ENCODE assay signal across 8 mouse cellular contexts in the genomic region with DNA sequence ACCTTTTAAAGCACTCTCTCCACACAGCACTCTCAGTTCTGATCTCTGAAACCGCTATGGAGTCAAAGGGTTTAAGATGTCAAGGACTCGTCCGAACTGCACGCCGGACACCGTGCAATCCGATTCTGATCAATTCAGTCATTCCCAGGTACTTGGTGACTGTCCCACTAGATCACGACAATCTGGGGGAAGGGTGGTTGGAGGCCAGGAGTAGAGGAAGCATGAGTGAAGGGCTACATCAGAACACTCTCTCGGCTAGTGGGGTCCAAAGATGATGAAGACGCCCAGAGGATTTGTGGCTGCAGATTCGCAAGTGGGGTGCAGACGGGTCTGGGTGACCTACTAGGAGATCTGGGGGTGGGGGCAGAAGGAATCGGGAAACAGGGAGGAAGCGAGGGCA. TPM values are rescaled to one million over a fixed set of nuclear protein-coding genes. Genes with fewer than 3 reads are reported as not detected.
DNase-seq lines count a peak whose midpoint lies in the region; ATAC-seq lines count a peak whose summit lies in the region.

No protein-coding gene starts in this region.

- H3K4me1 ChIP-seq in lung, embryonic 15.5 days: peaks cover 10% of the 10 kb centered on the region; the same call in 1 of the 2 replicates
- no peaks in the 10 kb centered on the region for H3K4me1 ChIP-seq in embryonic facial prominence, embryonic 11.5 days (ENCODE audit: control insufficient read depth, insufficient read depth, low read length)
- no peaks in the 10 kb centered on the region for H3K4me1 ChIP-seq in hindbrain, embryonic 11.5 days (replicated peaks; ENCODE audit: control insufficient read depth, insufficient read depth, low read length)
- H3K4me1 ChIP-seq in midbrain, embryonic 11.5 days (ENCODE audit: control insufficient read depth, insufficient read depth, low read length): no peaks in the 10 kb centered on the region; the same call in 1 of the 2 replicates

- H3K9ac ChIP-seq in lung, embryonic 15.5 days: peak overlapping the region; percentile 48
- peak overlapping the region; percentile 80 for H3K9ac ChIP-seq in embryonic facial prominence, embryonic 11.5 days (replicated peaks; ENCODE audit: low read length)
- peak overlapping the region; percentile 65 for H3K9ac ChIP-seq in hindbrain, embryonic 11.5 days (ENCODE audit: low read depth, low read length)
- no peak overlapping the region for H3K9ac ChIP-seq in midbrain, embryonic 11.5 days (ENCODE audit: low read length)

- H3K4me3 ChIP-seq in lung, embryonic 15.5 days: peak overlapping the region; percentile 58
- H3K4me3 ChIP-seq in embryonic facial prominence, embryonic 11.5 days (ENCODE audit: low read depth, low read length): peak overlapping the region; percentile 78
- H3K4me3 ChIP-seq in hindbrain, embryonic 11.5 days (ENCODE audit: low read depth, low read length): peak overlapping the region; percentile 68
- peak overlapping the region; percentile 50 for H3K4me3 ChIP-seq in midbrain, embryonic 11.5 days (ENCODE audit: low read depth, low read length)

- WGBS in lung, embryonic 15.5 days: 8% methylated on average over 14 of the region's 14 CpGs
- WGBS in embryonic facial prominence, embryonic 11.5 days: 6% methylated on average over 14 of the region's 14 CpGs
- 13% methylated on average over 14 of the region's 14 CpGs for WGBS in hindbrain, embryonic 11.5 days
- WGBS in midbrain, embryonic 11.5 days: 9% methylated on average over 14 of the region's 14 CpGs

- no peak for ATAC-seq in lung, embryonic 15.5 days (ENCODE audit: borderline replicate concordance, extremely low read depth, low FRiP score, low TSS enrichment)
- ATAC-seq in embryonic facial prominence, embryonic 11.5 days (replicated peaks; ENCODE audit: insufficient number of reproducible peaks, low FRiP score, low TSS enrichment, low read depth): no peak
- no peak for ATAC-seq in hindbrain, embryonic 11.5 days (ENCODE audit: low FRiP score)
- no peak for ATAC-seq in midbrain, embryonic 11.5 days (ENCODE audit: low FRiP score)

- H3K27me3 ChIP-seq in lung, embryonic 15.5 days: peaks cover 11% of the 10 kb centered on the region
- no peaks in the 10 kb centered on the region for H3K27me3 ChIP-seq in embryonic facial prominence, embryonic 11.5 days (ENCODE audit: control insufficient read depth, insufficient read depth, low read length)
- no peaks in the 10 kb centered on the region for H3K27me3 ChIP-seq in hindbrain, embryonic 11.5 days (ENCODE audit: control insufficient read depth, insufficient read depth, low read length)
- H3K27me3 ChIP-seq in midbrain, embryonic 11.5 days (ENCODE audit: control insufficient read depth, insufficient read depth, low read length): peaks cover 12% of the 10 kb centered on the region

- H3K9me3 ChIP-seq in lung, embryonic 15.5 days: no peaks in the 10 kb centered on the region
- no peaks in the 10 kb centered on the region for H3K9me3 ChIP-seq in embryonic facial prominence, embryonic 11.5 days (replicated peaks; ENCODE audit: control insufficient read depth, low read length)
- H3K9me3 ChIP-seq in hindbrain, embryonic 11.5 days (ENCODE audit: control insufficient read depth, low read length): no peaks in the 10 kb centered on the region
- no peaks in the 10 kb centered on the region for H3K9me3 ChIP-seq in midbrain, embryonic 11.5 days (ENCODE audit: control insufficient read depth, low read length)

- H3K27ac ChIP-seq in lung, embryonic 15.5 days: no peak overlapping the region
- no peak overlapping the region for H3K27ac ChIP-seq in embryonic facial prominence, embryonic 11.5 days (replicated peaks; ENCODE audit: low read depth, low read length)
- no peak overlapping the region for H3K27ac ChIP-seq in hindbrain, embryonic 11.5 days (ENCODE audit: low read depth, low read length)
- no peak overlapping the region for H3K27ac ChIP-seq in midbrain, embryonic 11.5 days (ENCODE audit: low read depth, low read length)

- DNase-seq in lung, postnatal 25 days (ENCODE audit: low spot score): no peak
- peak; percentile 9 for DNase-seq in embryonic facial prominence, embryonic 11.5 days (ENCODE audit: low spot score)
- DNase-seq in hindbrain, embryonic 11.5 days (ENCODE audit: low spot score): peak; percentile 45
- DNase-seq in midbrain, embryonic 11.5 days (ENCODE audit: low spot score, missing footprints): peak; percentile 92
- DNase-seq in layer of hippocampus, adult 8-10 months (ENCODE audit: low spot score in 2 of 2): no peak
- no peak for DNase-seq in cerebellum, postnatal 10 days
- DNase-seq in kidney, postnatal 10 days: no peak

- peak overlapping the region; percentile 94 for H3K4me2 ChIP-seq in lung, embryonic 15.5 days
- peak overlapping the region; percentile 95 for H3K4me2 ChIP-seq in embryonic facial prominence, embryonic 11.5 days (ENCODE audit: low read depth, low read length)
- H3K4me2 ChIP-seq in hindbrain, embryonic 11.5 days (replicated peaks; ENCODE audit: low read depth, low read length): peak overlapping the region; percentile 85
- H3K4me2 ChIP-seq in midbrain, embryonic 11.5 days: peak overlapping the region; percentile 98

- H3K36me3 ChIP-seq in lung, embryonic 15.5 days: no peaks in the 10 kb centered on the region
- no peaks in the 10 kb centered on the region for H3K36me3 ChIP-seq in embryonic facial prominence, embryonic 11.5 days (replicated peaks; ENCODE audit: control insufficient read depth, insufficient read depth, low read depth, low read length)
- no peaks in the 10 kb centered on the region for H3K36me3 ChIP-seq in hindbrain, embryonic 11.5 days (ENCODE audit: control insufficient read depth, insufficient read depth, low read length)
- H3K36me3 ChIP-seq in midbrain, embryonic 11.5 days (ENCODE audit: control insufficient read depth, insufficient read depth, low read length): no peaks in the 10 kb centered on the region

RNA-seq across cellular contexts. Expression of gene Kctd12, which starts 1.5 kb away (rescaled TPM):
- polyA plus RNA-seq in lung, embryonic 15.5 days (2015; fragmentation: Nextera tagmentation; extraction: Ambion mirVana): 5.7 and 6.9 TPM in 2 replicates
- polyA plus RNA-seq in embryonic facial prominence, embryonic 11.5 days (2014; fragmentation: Nextera tagmentation; extraction: Ambion mirVana): 35.9 and 43.7 TPM in 2 replicates
- polyA plus RNA-seq in hindbrain, embryonic 11.5 days (2014; fragmentation: Nextera tagmentation; extraction: Ambion mirVana): 13.3 and 15.9 TPM in 2 replicates
- polyA plus RNA-seq in midbrain, embryonic 11.5 days (2014; fragmentation: Nextera tagmentation; extraction: Ambion mirVana): 9.3 and 13.7 TPM in 2 replicates
- total RNA-seq in layer of hippocampus, adult 8-10 months (2022): 100 to 1,000 TPM; 107 to 114 (median 111) TPM

Comparison
In these comparisons a context has a peak if more than half of its experiments do, and no peak if none do; other contexts are left out.
1. DNase-seq: peak in embryonic facial prominence, embryonic 11.5 days (single experiment), hindbrain, embryonic 11.5 days (single experiment) and midbrain, embryonic 11.5 days (single experiment); none in lung, postnatal 25 days (single experiment), layer of hippocampus, adult 8-10 months (0 of 2), cerebellum, postnatal 10 days (0 of 2) and kidney, postnatal 10 days (single experiment).
2. Peak in every context shown above with its lines, with median percentiles within 50 percentile points of each other: H3K4me2 ChIP-seq and H3K4me3 ChIP-seq.